Mouse (Mus musculus) thymus, adult 18-20 months (tissue): ENCODE results near the gene Jmjd6.
"Not testable (repeated sequence)": the region's sequence is repeated elsewhere in the genome, so short reads cannot be mapped to it uniquely, and the experiment has no call there.

Experiments
- DNase-seq, 2 experiments: peaks; one replicate each; pipeline ENCODE4 v3.0.0; 2022; ENCODE audit warnings: mixed read lengths in 2 of 2

Gene Jmjd6

GRCm38 (mm10) chr11:116850833-116851477 lies 7.7 kb upstream of the Jmjd6 start:
- no peak for DNase-seq

GRCm38 (mm10) chr11:116850085-116850484 lies 6.8 kb upstream of the Jmjd6 start:
- DNase-seq, result no peak

DNA sequence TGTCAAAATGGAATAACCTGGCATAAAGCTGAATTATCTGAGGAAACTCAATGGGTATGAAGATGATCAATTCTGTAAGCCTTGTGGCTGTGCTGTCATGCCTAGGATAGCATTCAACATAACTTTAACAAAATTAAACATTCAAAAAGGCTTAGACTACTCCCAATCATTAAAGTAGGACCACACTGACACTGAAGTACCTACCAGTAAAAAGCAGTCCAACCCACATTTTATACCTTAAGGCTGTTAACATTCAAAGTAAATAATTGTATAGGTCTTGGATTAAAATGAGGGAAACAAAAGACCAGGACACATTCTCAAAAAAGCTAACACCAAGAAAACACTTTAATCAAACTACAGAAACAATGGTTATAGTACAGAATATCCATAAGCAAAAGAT lies 6.3 kb upstream of the Jmjd6 start:
- DNase-seq, result no peak

- not testable (repeated sequence) for DNase-seq
These were observed 5.6 kb upstream of the Jmjd6 start for GRCm38 (mm10) chr11:116848877-116849178.

GRCm38 (mm10) chr11:116848086-116848876 lies 5.0 kb upstream of the Jmjd6 start:
- no peak for DNase-seq

DNA sequence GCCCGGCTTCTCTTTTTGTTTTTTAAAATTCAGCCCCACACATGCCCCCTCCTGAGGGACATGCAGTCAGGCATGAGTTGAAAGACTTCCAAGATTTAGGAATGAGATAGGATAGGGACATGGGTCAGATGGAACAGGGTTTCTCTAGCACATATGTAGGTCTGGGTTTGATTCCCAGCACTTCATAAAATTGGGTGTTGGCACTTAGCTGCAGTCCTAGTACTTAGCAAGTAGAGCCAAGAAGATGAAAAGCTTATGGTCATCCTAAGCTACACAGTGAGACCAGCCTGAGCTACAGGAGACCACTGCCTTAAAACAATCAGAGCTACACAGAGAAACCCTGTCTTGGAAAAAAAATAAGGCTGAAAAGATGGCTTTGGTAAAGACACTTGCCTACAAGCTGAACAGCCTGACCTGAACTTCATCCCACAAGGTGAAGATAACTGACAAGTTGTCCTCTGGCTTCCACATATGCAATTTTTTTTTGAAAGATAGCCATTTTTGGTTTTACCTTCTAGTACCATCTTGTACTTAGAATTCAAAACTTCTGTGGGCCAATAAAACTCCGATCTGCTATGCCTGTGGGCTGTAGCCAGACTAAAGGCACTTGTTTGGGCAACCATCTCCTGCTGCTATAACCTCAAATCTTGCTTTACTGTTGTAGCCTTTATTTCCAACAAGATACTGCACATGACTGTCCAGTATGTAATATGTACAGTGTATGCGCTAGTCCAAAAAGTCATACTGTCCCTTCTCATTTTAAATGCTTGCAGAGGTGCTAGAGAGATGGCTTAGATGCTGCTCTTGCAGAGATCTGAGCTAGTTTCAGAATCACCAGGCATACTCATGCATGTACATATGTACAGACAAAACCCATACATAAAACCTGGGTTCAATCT lies 4.2 kb upstream of the Jmjd6 start:
- DNase-seq, result no peak

GRCm38 (mm10) chr11:116846593-116847181 lies 3.4 kb upstream of the Jmjd6 start:
- no peak for DNase-seq

DNA sequence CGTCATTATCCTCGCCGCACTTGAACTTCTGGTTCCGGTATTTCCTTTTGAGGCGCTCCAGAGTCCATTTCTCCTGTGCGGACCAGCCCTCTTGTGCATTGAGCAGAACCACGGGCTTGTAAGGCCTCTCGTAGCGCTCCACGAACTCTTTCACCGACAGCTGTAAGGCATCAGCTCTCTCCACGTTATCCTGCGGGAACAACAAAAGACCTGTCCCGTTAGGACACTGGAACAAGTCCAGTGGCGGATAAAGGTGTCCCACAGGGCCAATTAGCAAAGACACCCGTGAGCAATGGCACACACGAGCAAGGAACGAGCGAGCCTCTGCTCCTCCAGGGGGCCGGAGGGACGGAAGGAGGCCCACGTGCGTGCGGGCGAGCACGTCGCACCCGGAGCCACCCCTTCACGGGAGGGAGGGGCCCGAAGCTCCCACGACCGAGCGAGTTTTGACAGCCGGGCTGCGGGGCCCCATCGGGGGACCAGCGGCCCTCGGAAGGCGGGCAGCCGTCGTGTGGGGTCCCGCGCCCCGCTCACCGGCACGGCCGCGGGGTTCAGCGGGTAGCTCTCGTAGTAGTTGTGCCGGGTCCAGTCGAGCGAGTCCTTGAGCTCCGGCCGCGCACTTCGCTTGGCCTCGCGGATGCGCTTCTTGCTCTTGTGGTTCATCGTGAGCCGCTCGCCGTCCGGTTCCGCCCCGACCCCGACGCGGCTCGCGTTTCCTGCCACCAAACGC lies 553 bp downstream of the Jmjd6 start:
- DNase-seq, result peak; percentile 64 to 74

DNA sequence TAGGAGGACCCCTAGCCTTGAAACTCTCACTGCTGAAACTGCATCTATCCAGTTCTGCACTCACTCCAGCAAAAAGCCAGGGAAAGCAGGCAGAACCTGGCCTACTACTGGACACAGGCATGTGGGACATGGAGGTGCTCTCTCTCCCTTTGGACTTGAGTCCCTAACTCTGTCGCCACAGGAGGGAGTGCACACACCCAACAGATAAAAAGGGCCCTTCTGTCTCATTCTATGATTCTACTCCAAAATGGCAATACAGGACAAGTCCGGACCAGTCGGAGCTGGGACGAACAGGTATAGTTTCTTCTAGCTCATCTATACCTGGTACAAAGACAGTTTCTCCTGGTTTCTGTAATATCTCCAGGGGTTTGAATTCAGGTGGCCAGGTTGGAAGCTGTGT lies 2.5 kb downstream of the Jmjd6 start:
- no peak for DNase-seq

DNA sequence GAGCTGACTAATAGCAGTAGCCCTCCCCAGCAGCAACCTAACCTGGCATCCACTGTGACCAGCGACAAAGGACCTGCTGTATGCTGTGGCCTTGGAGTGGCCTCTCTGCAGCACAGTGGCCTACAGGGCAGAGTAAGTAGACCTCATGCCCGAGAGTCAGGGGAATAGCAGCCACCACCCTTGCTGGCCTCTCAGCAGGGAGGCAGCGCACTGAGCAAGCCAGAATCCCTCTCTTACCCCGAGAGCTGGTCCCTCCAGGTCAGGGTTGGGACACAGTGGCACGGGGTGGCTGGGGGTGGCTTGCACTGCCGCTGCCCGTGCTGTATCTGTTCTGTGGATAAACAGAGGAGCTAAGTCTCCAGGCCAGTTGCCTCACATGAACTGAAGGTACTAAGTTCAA lies 3.6 kb downstream of the Jmjd6 start:
- DNase-seq, result no peak

GRCm38 (mm10) chr11:116838936-116839335 lies 4.3 kb downstream of the Jmjd6 start:
- DNase-seq, result no peak

DNA sequence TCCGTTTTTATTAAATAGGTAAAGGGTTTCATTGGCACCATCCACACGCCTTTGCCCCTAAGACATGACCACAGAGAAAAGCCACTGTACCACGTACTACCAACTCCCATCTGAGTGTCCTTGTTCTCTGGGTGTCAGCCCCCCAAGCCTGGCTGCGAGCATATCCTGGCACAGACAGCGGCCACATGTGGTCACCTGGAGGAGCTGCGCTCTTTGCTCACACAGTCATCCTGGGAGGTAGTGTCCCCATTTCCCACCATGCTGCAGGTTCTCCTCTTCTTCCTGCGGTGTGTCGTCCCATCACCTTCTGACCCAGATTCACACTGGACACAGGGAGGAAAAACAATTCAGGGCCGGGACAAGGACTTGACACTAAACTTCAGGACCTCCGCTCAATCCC lies 5.8 kb downstream of the Jmjd6 start:
- DNase-seq, result no peak

- no peak for DNase-seq
These were observed 7.0 kb downstream of the Jmjd6 start for GRCm38 (mm10) chr11:116836283-116836682.

DNA sequence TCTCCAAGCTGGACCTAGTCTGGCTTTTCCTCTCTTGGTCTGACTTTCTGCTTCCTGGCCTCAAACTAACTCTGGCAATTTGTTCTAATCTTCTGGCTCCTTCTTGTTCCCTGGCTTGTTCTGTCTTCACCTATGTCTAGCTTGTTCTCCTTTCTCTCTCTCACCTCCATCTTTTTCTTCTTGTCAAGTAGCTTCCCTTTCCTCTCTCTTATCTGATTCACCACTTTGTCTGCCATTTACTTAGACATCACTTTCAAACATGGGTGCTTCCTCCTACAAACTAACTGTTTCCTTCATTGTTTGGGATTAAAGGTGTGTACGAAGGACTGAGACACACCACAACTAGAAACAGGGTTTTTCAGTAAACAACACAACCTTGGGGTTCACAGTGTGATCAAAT lies 8.3 kb downstream of the Jmjd6 start:
- DNase-seq, result no peak

- DNase-seq, result no peak
These were observed 11.0 kb downstream of the Jmjd6 start for GRCm38 (mm10) chr11:116832172-116832685.

DNA sequence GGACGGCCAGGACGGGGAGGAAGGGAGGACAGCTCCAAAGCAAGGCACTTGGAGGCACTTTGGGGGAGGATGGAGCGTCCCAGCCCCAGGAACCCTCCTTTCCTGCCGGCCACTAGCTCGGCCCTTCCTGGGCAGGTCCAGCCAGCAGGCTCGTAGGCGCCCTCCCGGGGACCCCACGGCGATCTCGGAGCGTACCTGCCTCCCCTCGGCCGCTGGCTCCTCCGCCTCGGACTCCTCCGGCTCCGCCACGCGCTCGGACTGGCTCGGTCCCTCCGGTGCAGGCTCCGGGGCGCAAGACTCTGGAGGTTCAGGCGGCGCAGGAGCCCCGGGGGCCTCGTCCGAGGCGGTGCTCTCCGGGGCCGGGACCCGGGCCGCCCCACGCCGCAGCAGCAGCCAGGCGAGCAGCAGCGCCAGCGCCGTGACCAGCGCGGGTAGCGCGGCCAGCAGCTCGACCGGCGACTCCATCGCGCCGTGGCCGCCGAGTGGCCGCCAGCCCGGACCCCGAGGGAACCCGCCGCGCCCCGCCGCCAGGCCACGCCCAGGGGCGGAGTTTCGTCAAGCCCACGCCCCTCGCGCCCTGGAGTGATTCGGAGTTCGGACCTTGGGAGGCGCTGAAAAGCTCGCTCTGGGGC lies 15.6 kb downstream of the Jmjd6 start, which contains the start of gene Mxra7:
Gene Mxra7 (minus strand): TSS at position 513 of the 632 bp plus-strand sequence.
- no peak for DNase-seq

- DNase-seq, result no peak
These were observed 16.4 kb downstream of the Jmjd6 start for GRCm38 (mm10) chr11:116826550-116827504.

DNA sequence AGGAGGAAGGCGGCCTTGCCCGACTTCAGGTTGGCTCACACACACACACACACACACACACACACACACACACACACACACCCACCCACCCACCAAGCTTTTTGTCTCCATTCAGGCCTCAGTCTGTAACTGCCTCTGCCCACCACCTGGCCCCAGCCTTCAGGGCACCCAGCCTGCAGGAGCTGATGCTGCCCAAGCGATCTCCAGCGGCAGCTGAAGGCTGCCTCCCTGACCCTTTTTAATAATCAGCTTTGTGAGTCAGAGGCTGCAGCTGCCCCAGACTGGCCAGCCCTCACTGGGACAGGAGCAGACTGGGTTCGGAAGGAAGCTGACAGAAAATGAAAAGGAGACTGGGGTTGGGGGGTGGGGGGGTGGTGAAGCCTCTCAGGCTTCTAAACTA lies 18.0 kb downstream of the Jmjd6 start:
- no peak for DNase-seq

GRCm38 (mm10) chr11:116823885-116824284 lies 19.4 kb downstream of the Jmjd6 start:
- not testable (repeated sequence) for DNase-seq

GRCm38 (mm10) chr11:116823255-116823654 lies 20.0 kb downstream of the Jmjd6 start:
- DNase-seq, result no peak
